Mouse (Mus musculus) thymus, adult 2 months (tissue): ENCODE measurements around the gene Ick.

Experiments
- CTCF ChIP-seq: fragments of 200-500 bp; IDR thresholded peaks from 2 replicates; pipeline ENCODE4 v1.5.1; 2012; ENCODE audit warnings: mild to moderate bottlenecking, control low read depth, low read length, moderate library complexity, borderline replicate concordance; ENCODE audit not compliant: control insufficient read depth, poor library complexity, insufficient read depth; ENCODE audit errors: extremely low read depth
- POLR2A ChIP-seq: fragments of 200-500 bp; IDR thresholded peaks from 2 replicates; pipeline ENCODE4 v1.6.1; 2012; ENCODE audit warnings: mild to moderate bottlenecking, low read length, control low read depth, moderate library complexity; ENCODE audit not compliant: control insufficient read depth, poor library complexity, insufficient read depth; ENCODE audit errors: extremely low read depth

GRCm38 (mm10) chr9:78105501-78105932, 3.5 kb upstream of the Ick start:
- TF ChIP-seq CTCF = no peak
- no peak for TF ChIP-seq POLR2A
